Mouse (Mus musculus) midbrain, postnatal 0 days (tissue): ENCODE data around the gene Drg1. TPM values are rescaled to one million over a fixed set of nuclear protein-coding genes. Genes with fewer than 3 reads are reported as not detected.
"Not testable (repeated sequence)": the region's sequence is repeated elsewhere in the genome, so short reads cannot be mapped to it uniquely, and the experiment has no call there.

Experiments
- ATAC-seq: fragments of 200-750 bp; cut with Nextera tagmentation; 2 replicates; pipeline ENCODE4 v1.8.0; 2017; ENCODE audit warnings: moderate number of reproducible peaks, mild to moderate bottlenecking, moderate TSS enrichment, moderate library complexity; ENCODE audit not compliant: low FRiP score
- DNase-seq: peaks from one replicate; pipeline ENCODE4 v3.0.0-alpha.2; 2015; ENCODE audit warnings: low spot score
- H3K27ac ChIP-seq: fragments of 300-500 bp; sonication (generic); 2 replicates; pipeline ENCODE4 v1.5.1; 2014; ENCODE audit warnings: low read depth, mild to moderate bottlenecking, low read length, mixed read lengths
- H3K27me3 ChIP-seq: fragments of 300-500 bp; sonication (generic); 2 replicates; pipeline ENCODE4 v1.6.1; 2014; ENCODE audit warnings: low read length, control low read depth, mixed read lengths; ENCODE audit not compliant: insufficient read depth
- H3K36me3 ChIP-seq: fragments of 300-500 bp; sonication (generic); 2 replicates; pipeline ENCODE4 v1.6.1; 2014; ENCODE audit warnings: low read length, control low read depth, mixed read lengths; ENCODE audit not compliant: insufficient read depth
- H3K4me1 ChIP-seq: fragments of 300-500 bp; sonication (generic); 2 replicates; pipeline ENCODE4 v1.6.1; 2014; ENCODE audit warnings: mild to moderate bottlenecking, control low read depth, antibody characterized with exemption, low read length, mixed read lengths; ENCODE audit not compliant: insufficient read depth
- H3K4me2 ChIP-seq: fragments of 300-500 bp; sonication (generic); 2 replicates; pipeline ENCODE4 v1.6.1; 2014; ENCODE audit warnings: low read depth, mild to moderate bottlenecking, low read length, mixed read lengths; ENCODE audit not compliant: poor library complexity, severe bottlenecking
- H3K4me3 ChIP-seq: fragments of 300-500 bp; sonication (generic); 2 replicates; pipeline ENCODE4 v1.5.1; 2014; ENCODE audit warnings: low read depth, mild to moderate bottlenecking, low read length, moderate library complexity
- H3K9ac ChIP-seq: fragments of 300-500 bp; sonication (generic); replicated peaks from 2 replicates; pipeline ENCODE4 v1.6.1; 2014; ENCODE audit warnings: mild to moderate bottlenecking, low read length, moderate library complexity, mixed read lengths; ENCODE audit not compliant: poor library complexity, severe bottlenecking
- H3K9me3 ChIP-seq: fragments of 300-500 bp; sonication (generic); 2 replicates; pipeline ENCODE4 v1.6.1; 2016; ENCODE audit warnings: low read length, control low read depth
- WGBS: fragments of 180-500 bp; shearing (Covaris S2); extraction: QIAGEN DNeasy Blood & Tissue Kit; methylation state at CpG from one replicate; pipeline ENCODE4 v1.1.7; 2014; 5-methylcytosine and 5-hydroxymethylcytosine counted together
- polyA plus RNA-seq: library from polyadenylated mRNA; unstranded; fragments of >200 nt; fragmentation: Nextera tagmentation; extraction: Ambion mirVana; gene quantifications from 2 replicates; pipeline ENCODE4 v1.2.1, GENCODE M21; 2015
- total RNA-seq: library from RNA; depleted of rRNA; stranded (reverse); fragments of >200 nt; gene quantifications from 2 replicates; pipeline ENCODE4 v1.2.3, GENCODE M21; 2014; rRNA removed

Drg1 gene
- total and polyA plus RNA-seq, 2 experiments from 2014 or later, result 80.6 to 183 TPM

DNA sequence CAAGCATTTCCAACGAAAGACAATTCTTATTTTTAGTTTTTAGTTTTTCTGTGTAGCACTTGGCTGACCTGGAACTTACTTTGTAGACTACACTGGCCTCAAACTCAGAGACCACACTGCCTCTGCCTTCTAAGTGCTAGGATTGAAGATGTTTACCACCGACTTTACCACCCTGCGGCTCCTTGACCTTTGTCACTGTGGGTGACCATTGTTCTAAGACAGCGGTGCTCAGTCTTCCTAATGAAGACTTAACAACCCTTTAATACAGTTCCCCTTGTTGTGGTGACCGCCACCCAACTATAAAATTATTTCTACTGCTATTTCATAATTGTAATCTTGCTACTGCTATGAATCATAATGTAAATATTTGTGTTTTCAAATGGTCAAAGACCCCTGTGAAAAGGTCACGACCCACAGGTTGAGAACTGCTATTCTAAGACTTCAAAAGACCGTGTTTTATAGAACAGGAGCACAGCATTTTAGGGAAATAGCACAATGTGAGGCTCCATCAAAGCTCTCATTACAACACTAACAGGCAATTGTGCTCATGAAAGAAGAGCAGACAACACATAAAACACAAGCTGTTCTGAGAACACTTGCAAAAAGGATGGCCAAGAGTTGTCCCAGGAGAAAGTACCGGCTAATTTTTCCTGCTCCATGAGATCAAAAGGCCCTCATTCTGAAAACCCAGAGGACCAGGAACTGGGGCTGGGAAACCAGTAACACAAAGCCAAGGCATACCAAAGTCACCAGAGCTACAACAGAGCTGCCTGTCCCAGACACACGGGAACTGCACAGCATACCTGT, 120.7 kb downstream of the Drg1 start:
- not testable (repeated sequence) for H3K27me3 ChIP-seq, DNase-seq, H3K4me1 ChIP-seq, H3K27ac ChIP-seq, H3K4me3 ChIP-seq, H3K4me2 ChIP-seq, H3K9me3 ChIP-seq, H3K36me3 ChIP-seq, H3K9ac ChIP-seq, ATAC-seq
- WGBS, result 78% methylated on average over 7 of the region's 9 CpGs

DNA sequence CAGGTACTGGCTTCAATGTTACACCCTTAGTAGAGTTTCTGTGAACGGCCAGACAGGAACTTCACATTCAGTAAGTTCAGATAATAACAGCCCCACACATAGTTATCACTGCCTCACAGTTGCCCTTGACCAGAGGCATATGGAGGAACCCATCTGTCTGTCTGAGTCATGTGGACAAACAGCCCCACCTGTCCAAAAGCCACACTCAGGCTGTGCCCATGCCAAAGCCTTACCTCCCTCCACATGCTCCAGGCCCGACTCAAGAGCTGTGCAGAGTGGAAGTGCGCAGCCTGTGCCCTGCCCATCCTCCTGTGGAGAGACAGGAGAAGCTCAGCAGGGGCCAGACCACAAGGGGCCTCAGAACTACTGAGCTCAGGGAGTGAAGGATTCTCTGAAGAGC, 122.2 kb downstream of the Drg1 start:
- ATAC-seq, H3K36me3 ChIP-seq, H3K4me1 ChIP-seq, H3K9ac ChIP-seq, H3K4me3 ChIP-seq, DNase-seq, H3K27ac ChIP-seq, H3K27me3 ChIP-seq, H3K4me2 ChIP-seq, H3K9me3 ChIP-seq: not testable (repeated sequence)
- WGBS, result 79% methylated on average over 3 of the region's 3 CpGs

DNA sequence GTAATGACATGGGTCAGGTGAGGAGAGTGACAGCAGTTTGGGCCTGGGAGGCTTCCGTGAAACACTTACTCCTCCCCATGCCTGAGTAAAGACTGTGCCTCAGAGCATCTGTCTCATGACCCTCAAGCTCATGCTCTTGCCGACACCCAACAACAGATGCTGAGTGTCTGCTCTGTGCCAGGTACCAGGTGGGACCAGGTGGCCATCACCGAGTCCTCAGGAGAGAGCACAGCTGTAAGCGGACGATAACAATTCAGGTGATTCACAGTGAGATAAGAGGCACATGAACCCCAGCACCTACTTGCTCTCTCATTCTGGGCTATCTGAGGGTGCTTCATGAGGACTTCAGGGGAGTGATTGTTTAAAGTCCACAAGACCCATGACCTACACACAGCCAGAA, 123.8 kb downstream of the Drg1 start:
- not testable (repeated sequence) for H3K9me3 ChIP-seq, H3K36me3 ChIP-seq, H3K4me3 ChIP-seq, H3K4me1 ChIP-seq, H3K27me3 ChIP-seq, H3K27ac ChIP-seq, H3K9ac ChIP-seq, DNase-seq, H3K4me2 ChIP-seq
- 91% methylated on average over 4 of the region's 5 CpGs for WGBS
- peak; percentile 66 for ATAC-seq

DNA sequence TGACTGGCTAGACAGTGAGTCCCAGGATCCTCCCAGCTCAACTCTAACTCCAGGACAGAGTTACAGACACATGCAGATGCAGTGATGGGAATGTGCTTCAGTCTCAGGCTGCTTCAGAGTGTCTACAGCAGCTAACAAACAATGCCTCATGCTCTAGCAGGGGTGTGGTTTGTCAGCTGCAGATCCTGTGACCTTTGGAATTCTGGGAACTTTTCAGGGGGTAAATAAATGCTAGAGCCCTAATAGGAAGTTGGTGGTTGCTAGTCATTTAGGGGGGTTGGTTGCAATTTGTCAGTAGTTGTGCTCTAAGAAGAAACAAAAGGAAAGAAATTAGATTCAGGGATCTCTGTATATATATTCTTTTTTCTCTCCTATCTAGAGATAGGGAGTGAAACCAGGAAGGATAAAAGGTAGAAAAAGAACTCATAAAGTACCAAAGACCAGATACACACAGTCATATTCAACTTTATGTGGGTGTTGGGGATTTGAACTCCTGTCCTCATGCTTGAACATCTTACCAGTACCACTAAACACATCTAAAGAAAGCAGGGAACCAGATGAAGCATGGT, 125.2 kb downstream of the Drg1 start:
- H3K27me3 ChIP-seq, H3K4me1 ChIP-seq, H3K27ac ChIP-seq, H3K4me3 ChIP-seq, H3K36me3 ChIP-seq, H3K9ac ChIP-seq, H3K4me2 ChIP-seq, H3K9me3 ChIP-seq, ATAC-seq, DNase-seq: not testable (repeated sequence)

DNA sequence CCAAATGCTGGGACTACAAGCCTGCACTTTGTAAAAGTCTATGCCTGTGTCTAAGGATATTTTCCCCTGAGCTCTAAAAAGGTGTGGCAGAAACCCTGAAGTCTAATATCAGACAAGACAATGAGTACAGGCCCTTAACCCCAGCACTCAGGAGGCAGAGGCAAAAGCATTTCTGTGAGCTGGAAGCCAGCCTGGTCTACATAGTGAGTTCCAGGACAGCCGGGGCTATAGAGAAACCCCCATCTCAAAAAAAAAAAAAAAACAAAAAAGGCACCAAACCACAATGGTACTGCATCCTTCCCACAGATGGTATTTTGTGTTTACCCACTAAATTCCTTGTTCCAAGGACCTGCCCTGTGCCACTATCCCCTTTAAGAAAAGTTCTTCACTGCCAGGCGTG, 127.9 kb downstream of the Drg1 start:
- not testable (repeated sequence) for H3K9ac ChIP-seq, ATAC-seq, H3K36me3 ChIP-seq, H3K4me2 ChIP-seq, H3K4me1 ChIP-seq, H3K9me3 ChIP-seq, H3K27me3 ChIP-seq, H3K27ac ChIP-seq, DNase-seq, H3K4me3 ChIP-seq
- WGBS, result 96% methylated on average over 2 of the region's 2 CpGs

Other genes with a start within 250 kb of the Drg1 start
- 16.3 and 17.6 TPM in 2 replicates for gene Sfi1, start 73.0 kb downstream of the Drg1 start, total RNA-seq
- 10.8 and 11.3 TPM in 2 replicates for gene Sfi1, start 73.0 kb downstream of the Drg1 start, polyA plus RNA-seq
- 56.9 and 59.6 TPM in 2 replicates for gene Eif4enif1, start 64.0 kb downstream of the Drg1 start, total RNA-seq
- gene Eif4enif1, start 64.0 kb downstream of the Drg1 start, polyA plus RNA-seq, result 35.9 and 43.3 TPM in 2 replicates
- 79.3 and 81.3 TPM in 2 replicates for gene Patz1, start 22.5 kb upstream of the Drg1 start, total RNA-seq
- 36.3 and 39.3 TPM in 2 replicates for gene Patz1, start 22.5 kb upstream of the Drg1 start, polyA plus RNA-seq
- 42.5 and 43.4 TPM in 2 replicates for gene Pik3ip1, start 64.0 kb upstream of the Drg1 start, total RNA-seq
- 34.7 and 37.5 TPM in 2 replicates for gene Pik3ip1, start 64.0 kb upstream of the Drg1 start, polyA plus RNA-seq
- gene Limk2, start 142.8 kb upstream of the Drg1 start, total RNA-seq, result 250 and 290 TPM in 2 replicates
- gene Limk2, start 142.8 kb upstream of the Drg1 start, polyA plus RNA-seq, result 134 and 149 TPM in 2 replicates
- 43.6 and 46.8 TPM in 2 replicates for gene Rnf185, start 185.9 kb upstream of the Drg1 start, total RNA-seq
- 36.9 and 39.6 TPM in 2 replicates for gene Rnf185, start 185.9 kb upstream of the Drg1 start, polyA plus RNA-seq
- gene Pla2g3, start 221.9 kb upstream of the Drg1 start, total RNA-seq, result 27.4 and 33.1 TPM in 2 replicates
- gene Pla2g3, start 221.9 kb upstream of the Drg1 start, polyA plus RNA-seq, result 15.4 and 20.1 TPM in 2 replicates
- gene Inpp5j, start 238.4 kb upstream of the Drg1 start, total RNA-seq, result 10.5 and 10.6 TPM in 2 replicates
- 17.3 and 19.3 TPM in 2 replicates for gene Inpp5j, start 238.4 kb upstream of the Drg1 start, polyA plus RNA-seq
- gene Selenom, start 248.3 kb upstream of the Drg1 start, total RNA-seq, result 244 and 290 TPM in 2 replicates
- gene Selenom, start 248.3 kb upstream of the Drg1 start, polyA plus RNA-seq, result 298 and 349 TPM in 2 replicates